Mouse (Mus musculus): ENCODE measurements around the gene Nmt2.

DNA sequence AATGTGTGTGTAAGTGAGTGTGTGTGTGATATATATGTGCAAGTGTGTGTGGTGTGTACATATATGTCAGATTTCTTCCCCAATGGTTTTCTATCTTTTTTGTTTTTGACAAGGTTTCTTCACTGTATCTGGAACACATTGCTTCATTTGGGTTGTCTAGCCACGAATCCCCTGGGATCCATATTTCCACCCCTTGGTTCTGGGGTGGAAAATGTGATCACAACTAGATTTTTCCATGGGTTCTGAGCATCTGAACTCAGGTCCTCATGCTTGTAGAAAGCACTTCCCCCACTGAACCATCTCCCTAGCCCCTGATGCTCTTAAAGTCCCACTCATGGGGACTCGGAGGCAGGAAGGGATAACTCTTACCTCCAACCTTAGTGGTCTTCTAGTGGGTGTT, 10.7 kb upstream of the Nmt2 start:
- no peak for TF ChIP-seq CTCF (IDR thresholded peaks at IDR 0.05; ENCODE audit: low read depth)
- TF ChIP-seq EP300 (IDR thresholded peaks at IDR 0.05; ENCODE audit: low read depth), result no peak

Data from heart, postnatal 0 days (tissue).